Mouse (Mus musculus): ENCODE measurements at regions not wholly inside any gene's neighbourhood (a gene's known extent, or its start where the extent isn't known, plus 50 kb on each side); places are given as distances from the start of the nearest gene placed in this dataset.
A peak's percentile ranks its signal among the peaks of the same experiment; 100 is the strongest.

GRCm38 (mm10) chr8:102845362-102845761, 59.9 kb upstream of the Cdh11 start:
- no peak for DNase-seq (ENCODE audit: low read depth, low spot score)

- DNase-seq (ENCODE audit: low read depth, low spot score) = no peak
Measured at GRCm38 (mm10) chr8:102860021-102860420, 74.6 kb upstream of the Cdh11 start.

GRCm38 (mm10) chr8:102899525-102899924, 114.1 kb upstream of the Cdh11 start:
- DNase-seq (ENCODE audit: low read depth, low spot score) = no peak

GRCm38 (mm10) chr8:102900662-102901061, 115.2 kb upstream of the Cdh11 start:
- DNase-seq (ENCODE audit: low read depth, low spot score) = peak; percentile 61

- DNase-seq (ENCODE audit: low read depth, low spot score) = no peak
Measured at GRCm38 (mm10) chr8:102907444-102907843, 122.0 kb upstream of the Cdh11 start.

- DNase-seq (ENCODE audit: low read depth, low spot score) = peak; percentile 71
Measured at GRCm38 (mm10) chr8:102931342-102931835, 145.9 kb upstream of the Cdh11 start.

- DNase-seq (ENCODE audit: low read depth, low spot score) = no peak
Measured at GRCm38 (mm10) chr8:102938771-102939170, 153.3 kb upstream of the Cdh11 start.

GRCm38 (mm10) chr8:102945546-102945945, 160.1 kb upstream of the Cdh11 start:
- DNase-seq (ENCODE audit: low read depth, low spot score) = no peak

GRCm38 (mm10) chr8:102978161-102978581, 192.7 kb upstream of the Cdh11 start:
- DNase-seq (ENCODE audit: low read depth, low spot score) = peak; percentile 48

GRCm38 (mm10) chr8:102983220-102983909, 197.9 kb upstream of the Cdh11 start:
- DNase-seq (ENCODE audit: low read depth, low spot score) = peak; percentile 84

GRCm38 (mm10) chr8:102983910-102984225, 198.4 kb upstream of the Cdh11 start:
- peak; percentile 92 for DNase-seq (ENCODE audit: low read depth, low spot score)

- DNase-seq (ENCODE audit: low read depth, low spot score) = no peak
Measured at GRCm38 (mm10) chr8:103007284-103007984, 222.0 kb upstream of the Cdh11 start.

GRCm38 (mm10) chr8:103019121-103019520, 233.7 kb upstream of the Cdh11 start:
- no peak for DNase-seq (ENCODE audit: low read depth, low spot score)

GRCm38 (mm10) chr8:103023237-103023636, 237.8 kb upstream of the Cdh11 start:
- no peak for DNase-seq (ENCODE audit: low read depth, low spot score)

- DNase-seq (ENCODE audit: low read depth, low spot score) = no peak
Measured at GRCm38 (mm10) chr8:103031708-103032107, 246.3 kb upstream of the Cdh11 start.

GRCm38 (mm10) chr8:103033956-103034355, 248.5 kb upstream of the Cdh11 start:
- no peak for DNase-seq (ENCODE audit: low read depth, low spot score)

GRCm38 (mm10) chr8:103072079-103072635, 286.7 kb upstream of the Cdh11 start:
- no peak for DNase-seq (ENCODE audit: low read depth, low spot score)

- DNase-seq (ENCODE audit: low read depth, low spot score) = no peak
Measured at GRCm38 (mm10) chr8:103072646-103073045, 287.2 kb upstream of the Cdh11 start.

- peak; percentile 73 for DNase-seq (ENCODE audit: low read depth, low spot score)
Measured at GRCm38 (mm10) chr8:103078559-103078958, 293.1 kb upstream of the Cdh11 start.

- no peak for DNase-seq (ENCODE audit: low read depth, low spot score)
Measured at GRCm38 (mm10) chr8:103086956-103087482, 301.6 kb upstream of the Cdh11 start.

GRCm38 (mm10) chr8:103096496-103097092, 311.2 kb upstream of the Cdh11 start:
- DNase-seq (ENCODE audit: low read depth, low spot score) = no peak

- no peak for DNase-seq (ENCODE audit: low read depth, low spot score)
Measured at GRCm38 (mm10) chr8:103125581-103125980, 340.1 kb upstream of the Cdh11 start.

Measured in forelimb bud, embryonic 11.5 days (tissue).